Mouse (Mus musculus) heart, adult 2 months (tissue): ENCODE results near the gene Tiam1. TPM values are rescaled to one million over a fixed set of nuclear protein-coding genes. Genes with fewer than 3 reads are reported as not detected.

Experiments
- DNase-seq, 2 experiments: peaks; one replicate each; pipeline ENCODE4 v3.0.0; 2021
- H3K27ac ChIP-seq: fragments of 200-600 bp; 2 replicates; pipeline ENCODE4 v1.8.1; 2022
- H3K27me3 ChIP-seq: fragments of 200-500 bp; 2 replicates; pipeline ENCODE4 v1.6.1; 2012; ENCODE audit warnings: mild to moderate bottlenecking, low read length, inconsistent platforms, mixed read lengths; ENCODE audit not compliant: control insufficient read depth, insufficient read depth
- H3K36me3 ChIP-seq: fragments of 200-500 bp; 2 replicates; pipeline ENCODE4 v1.6.1; 2012; ENCODE audit warnings: low read length, inconsistent platforms; ENCODE audit not compliant: control insufficient read depth, insufficient read depth
- H3K4me1 ChIP-seq: fragments of 200-500 bp; 2 replicates; pipeline ENCODE4 v1.6.1; 2011; ENCODE audit warnings: low read length; ENCODE audit not compliant: control insufficient read depth, insufficient read depth
- H3K4me3 ChIP-seq: fragments of 200-600 bp; 2 replicates; pipeline ENCODE4 v1.8.1; 2022
- H3K79me2 ChIP-seq: fragments of 200-500 bp; replicated peaks from 2 replicates; pipeline ENCODE4 v1.6.1; 2012; ENCODE audit warnings: mild to moderate bottlenecking, inconsistent platforms, low read length, moderate library complexity, mixed read lengths; ENCODE audit not compliant: control insufficient read depth, insufficient read depth
- H3K9ac ChIP-seq: fragments of 200-500 bp; 2 replicates; pipeline ENCODE4 v1.6.1; 2012; ENCODE audit warnings: low read depth, mild to moderate bottlenecking, control low read depth, inconsistent platforms, low read length, mixed read lengths
- CTCF ChIP-seq: fragments of 200-600 bp; IDR thresholded peaks from 2 replicates; pipeline ENCODE4 v1.8.1; 2022; ENCODE audit warnings: antibody characterized with exemption, mild to moderate bottlenecking, moderate library complexity
- EP300 ChIP-seq: fragments of 200-500 bp; IDR thresholded peaks from 2 replicates; pipeline ENCODE4 v1.6.1; 2011; ENCODE audit warnings: low read depth, low read length, control low read depth; ENCODE audit not compliant: insufficient read depth
- POLR2A ChIP-seq: fragments of 200-500 bp; IDR thresholded peaks from 2 replicates; pipeline ENCODE4 v1.6.1; 2011; ENCODE audit warnings: mild to moderate bottlenecking, low read depth, low read length, control low read depth; ENCODE audit not compliant: insufficient read depth
- WGBS: fragments of 180-500 bp; shearing (Covaris S2); methylation state at CpG from one replicate; pipeline ENCODE4 v1.1.7; 2018; 5-methylcytosine and 5-hydroxymethylcytosine counted together
- intact Hi-C: fragments of 180-260 bp; cut with DNase I; formaldehyde crosslinking; loops from one replicate; pipeline ENCODE4 v1.15.1; 2025
- polyA plus RNA-seq: library from polyadenylated mRNA; depleted of rRNA; stranded (reverse); fragments of >200 nt; gene quantifications from 2 replicates; pipeline ENCODE4 v1.2.3, GENCODE M21; 2012; rRNA removed
- total RNA-seq, 2 experiments: library from RNA; stranded (reverse); gene quantifications; 2 replicates each; pipeline ENCODE4 v1.2.3; 2021

The Tiam1 gene
- total and polyA plus RNA-seq, 3 experiments, result 2.3 to 7.9 (median 4.4) TPM

DNA sequence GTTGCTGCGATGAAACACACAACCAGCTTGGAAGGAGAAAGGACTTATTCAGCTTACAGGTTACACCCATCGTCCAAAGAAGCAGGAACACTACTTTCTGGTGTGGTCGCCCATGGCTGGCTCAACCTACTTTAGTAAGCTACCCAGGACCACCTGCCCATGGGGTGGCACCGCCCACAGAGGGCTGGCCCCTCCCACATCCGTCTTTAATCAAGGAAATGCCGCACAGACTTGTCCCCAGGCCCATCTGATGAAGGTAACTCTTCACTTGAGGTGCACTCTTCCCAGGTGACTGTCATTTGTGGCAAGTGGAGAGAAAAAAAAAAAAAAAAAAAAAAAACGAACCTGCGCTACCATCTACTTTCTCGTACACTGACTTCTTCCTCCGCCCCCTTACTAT lies 381.0 kb downstream of the Tiam1 start:
- no peak overlapping the region for H3K9ac ChIP-seq
- DNase-seq, result no peak
- H3K27ac ChIP-seq, result no peak overlapping the region
- no peaks in the 10 kb centered on the region for H3K4me1 ChIP-seq
- no peaks in the 10 kb centered on the region for H3K27me3 ChIP-seq
- TF ChIP-seq POLR2A (no peak), CTCF (no peak), EP300 (no peak)
- intact Hi-C loops, result loop anchor here (10.0 kb wide), 3 partner anchors 148 to 1368 kb away; no protein-coding TSS in a partner anchor
- 76% methylated on average over 10 of the region's 10 CpGs for WGBS
- no peak overlapping the region for H3K4me3 ChIP-seq
- no peaks in the 10 kb centered on the region for H3K79me2 ChIP-seq
- H3K36me3 ChIP-seq, result no peaks in the 10 kb centered on the region

DNA sequence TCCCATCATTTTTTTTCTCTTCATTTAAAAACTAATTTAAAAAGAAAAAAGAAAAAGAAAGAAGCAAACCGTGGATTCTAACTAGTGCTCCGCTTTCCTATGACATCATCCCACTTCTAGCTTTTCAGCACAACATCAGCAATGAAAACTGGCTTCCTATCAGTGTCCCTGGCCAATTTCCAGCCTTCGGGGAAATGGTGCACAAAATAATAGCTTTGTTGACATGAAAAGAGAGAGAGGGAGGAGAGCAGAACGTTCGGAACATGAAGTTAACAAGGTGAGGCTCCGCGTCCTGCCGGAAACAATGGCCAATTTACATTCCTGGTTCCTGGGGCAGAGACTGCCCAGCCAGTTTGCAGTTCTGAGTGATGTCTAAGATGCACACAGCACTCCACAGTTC lies 381.5 kb downstream of the Tiam1 start:
- no peaks in the 10 kb centered on the region for H3K4me1 ChIP-seq
- intact Hi-C loops, result loop anchor here (10.0 kb wide), 3 partner anchors 147 to 1367 kb away; no protein-coding TSS in a partner anchor
- H3K4me3 ChIP-seq, result no peak overlapping the region
- TF ChIP-seq CTCF (no peak), EP300 (no peak), POLR2A (no peak)
- H3K9ac ChIP-seq, result no peak overlapping the region
- no peak for DNase-seq
- no peaks in the 10 kb centered on the region for H3K36me3 ChIP-seq
- WGBS, result 18% methylated on average over 8 of the region's 8 CpGs
- H3K27ac ChIP-seq, result no peak overlapping the region
- H3K79me2 ChIP-seq, result no peaks in the 10 kb centered on the region
- H3K27me3 ChIP-seq, result no peaks in the 10 kb centered on the region

DNA sequence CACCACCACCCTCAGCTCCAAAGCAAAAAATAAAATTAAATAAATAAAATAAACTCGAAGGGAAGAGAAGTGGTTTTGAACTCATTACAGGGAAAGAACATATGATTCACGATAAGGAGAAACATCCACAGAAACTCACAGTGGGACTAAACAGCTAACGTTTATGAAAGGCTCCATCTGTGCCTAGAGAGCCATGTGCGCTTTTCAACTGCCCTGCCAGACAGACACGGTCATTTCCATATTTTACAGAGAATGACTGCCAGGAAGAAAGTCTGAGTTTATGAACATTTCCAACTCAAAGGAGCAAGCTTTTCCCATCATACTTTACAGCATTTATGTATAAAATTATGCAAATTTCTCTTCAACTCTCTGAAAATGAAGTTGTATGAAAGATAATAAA lies 386.2 kb downstream of the Tiam1 start:
- Histone ChIP-seq H3K79me2 (no peaks in the 10 kb centered on the region), H3K4me3 (no peak overlapping the region), H3K27ac (no peak overlapping the region), H3K27me3 (no peaks in the 10 kb centered on the region), H3K4me1 (no peaks in the 10 kb centered on the region), H3K36me3 (no peaks in the 10 kb centered on the region), H3K9ac (no peak overlapping the region)
- TF ChIP-seq CTCF (no peak), POLR2A (no peak), EP300 (no peak)
- DNase-seq, result no peak
- intact Hi-C loops, result no loop called here
- 71% methylated on average over 5 of the region's 5 CpGs for WGBS

DNA sequence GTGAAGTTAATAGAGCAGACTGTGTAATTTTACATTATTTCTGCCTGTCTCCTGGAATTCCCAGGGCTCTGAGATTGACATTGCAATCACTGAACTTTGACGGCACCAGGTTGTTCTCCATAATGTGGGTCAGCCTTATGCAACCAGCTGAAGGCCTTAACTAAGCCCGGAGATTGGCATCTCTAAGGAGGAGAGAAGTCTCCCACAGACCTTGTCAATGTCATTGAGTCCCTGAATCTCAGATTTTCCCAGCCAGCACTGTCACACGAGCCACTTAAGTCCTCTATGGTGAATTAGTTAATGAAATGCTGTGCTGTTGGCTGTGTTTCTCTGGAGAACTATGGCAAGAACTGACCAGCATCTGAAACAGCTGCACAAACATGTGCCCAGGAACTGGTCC lies 388.9 kb downstream of the Tiam1 start:
- Histone ChIP-seq H3K27me3 (no peaks in the 10 kb centered on the region), H3K9ac (no peak overlapping the region), H3K4me3 (no peak overlapping the region), H3K4me1 (no peaks in the 10 kb centered on the region), H3K36me3 (no peaks in the 10 kb centered on the region), H3K79me2 (no peaks in the 10 kb centered on the region), H3K27ac (no peak overlapping the region)
- 78% methylated on average over 3 of the region's 3 CpGs for WGBS
- no peak for DNase-seq
- intact Hi-C loops, result no loop called here
- no peak for TF ChIP-seq CTCF
- TF ChIP-seq POLR2A, result no peak
- TF ChIP-seq EP300, result no peak

DNA sequence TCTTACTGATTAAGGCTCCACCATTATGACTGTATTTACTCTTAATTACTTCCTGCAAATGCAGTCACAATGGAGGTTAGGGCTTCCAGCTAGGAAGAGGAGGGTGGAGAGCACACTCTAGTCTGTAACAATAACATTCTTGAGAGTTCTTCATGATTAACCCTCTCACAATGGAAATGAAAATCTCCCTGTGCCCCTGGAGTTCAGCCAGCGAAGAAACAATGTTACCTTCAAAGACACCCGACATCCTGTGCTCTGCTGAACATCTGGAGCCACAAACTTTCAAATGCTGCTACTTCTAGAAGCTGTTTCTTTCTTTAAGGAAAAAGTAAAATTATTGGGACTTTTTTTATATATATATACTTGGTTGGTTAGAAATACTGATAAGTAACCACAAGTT lies 395.7 kb downstream of the Tiam1 start:
- Histone ChIP-seq H3K4me1 (no peaks in the 10 kb centered on the region), H3K4me3 (no peak overlapping the region), H3K27me3 (no peaks in the 10 kb centered on the region), H3K79me2 (no peaks in the 10 kb centered on the region), H3K36me3 (no peaks in the 10 kb centered on the region), H3K27ac (no peak overlapping the region), H3K9ac (no peak overlapping the region)
- intact Hi-C loops, result no loop called here
- TF ChIP-seq CTCF (no peak), EP300 (no peak), POLR2A (no peak)
- 40% methylated on average over 2 of the region's 2 CpGs for WGBS
- DNase-seq, result no peak

DNA sequence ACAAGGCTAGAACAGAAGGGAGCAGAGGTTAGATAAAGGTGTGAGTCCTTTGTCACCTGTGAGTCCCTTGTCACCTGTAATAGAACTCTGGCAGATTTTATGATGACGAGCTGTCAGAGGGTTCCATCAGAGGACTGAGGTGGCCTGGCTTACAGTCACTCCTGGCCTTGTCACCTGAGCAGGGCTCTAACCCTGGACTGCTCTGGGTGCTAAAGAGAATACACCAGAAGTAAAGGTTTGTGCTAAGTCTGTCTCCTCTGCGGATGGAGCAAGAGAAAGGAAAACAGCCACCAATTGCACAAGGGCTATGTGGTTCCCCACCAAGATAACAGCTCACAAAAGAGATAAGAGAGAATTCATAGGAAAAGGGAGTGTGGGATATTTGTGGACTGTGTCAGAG lies 404.0 kb downstream of the Tiam1 start:
- Histone ChIP-seq H3K4me3 (no peak overlapping the region), H3K27ac (no peak overlapping the region), H3K9ac (no peak overlapping the region), H3K27me3 (no peaks in the 10 kb centered on the region), H3K4me1 (no peaks in the 10 kb centered on the region), H3K36me3 (no peaks in the 10 kb centered on the region), H3K79me2 (no peaks in the 10 kb centered on the region)
- WGBS, result 50% methylated on average over 2 of the region's 2 CpGs
- no peak for DNase-seq
- no peak for TF ChIP-seq POLR2A
- TF ChIP-seq CTCF, result no peak
- no peak for TF ChIP-seq EP300
- intact Hi-C loops, result no loop called here

DNA sequence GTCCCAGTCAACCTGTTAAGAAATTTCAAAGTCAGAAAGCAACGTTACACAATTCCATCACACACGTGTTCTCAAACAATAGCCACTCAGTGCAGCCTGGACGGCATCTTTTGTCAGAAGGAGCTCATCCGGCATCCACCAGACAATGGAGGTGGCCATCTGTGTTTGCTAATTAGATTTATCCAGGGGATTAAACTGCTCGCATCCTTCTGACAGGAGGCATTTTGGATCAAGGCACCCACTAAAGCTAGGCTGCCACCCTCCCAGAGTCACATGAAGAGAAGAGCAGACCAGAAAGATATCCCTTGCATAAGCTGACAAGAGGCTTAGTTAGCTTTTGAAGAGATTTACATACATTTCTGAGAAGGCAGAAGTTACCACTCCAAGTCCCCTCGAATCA lies 404.6 kb downstream of the Tiam1 start:
- Histone ChIP-seq H3K9ac (no peak overlapping the region), H3K27ac (no peak overlapping the region), H3K27me3 (no peaks in the 10 kb centered on the region), H3K36me3 (no peaks in the 10 kb centered on the region), H3K4me3 (no peak overlapping the region), H3K4me1 (no peaks in the 10 kb centered on the region), H3K79me2 (no peaks in the 10 kb centered on the region)
- WGBS, result 49% methylated on average over 6 of the region's 6 CpGs
- intact Hi-C loops, result no loop called here
- TF ChIP-seq CTCF, result no peak
- no peak for TF ChIP-seq POLR2A
- TF ChIP-seq EP300, result no peak
- DNase-seq, result no peak

Other genes with a start within 250 kb of the Tiam1 start
- 100 to 1,000 TPM; 499 to 572 TPM for gene Sod1, start 77.0 kb upstream of the Tiam1 start, total RNA-seq
- 422 and 565 TPM in 2 replicates for gene Sod1, start 77.0 kb upstream of the Tiam1 start, polyA plus RNA-seq
- 10 to 100 TPM; 17.8 to 18.8 TPM for gene Scaf4, start 140.7 kb upstream of the Tiam1 start, total RNA-seq
- gene Scaf4, start 140.7 kb upstream of the Tiam1 start, polyA plus RNA-seq, result 19.9 and 20.1 TPM in 2 replicates
- under 1 TPM; 0.44 to 0.59 TPM for gene Hunk, start 242.2 kb upstream of the Tiam1 start, total RNA-seq
- gene Hunk, start 242.2 kb upstream of the Tiam1 start, polyA plus RNA-seq, result 0.53 and 0.59 TPM in 2 replicates